Mouse (Mus musculus) testis, adult 2 months (tissue): ENCODE measurements around the gene C130073F10Rik.
"Not testable (repeated sequence)": the region's sequence is repeated elsewhere in the genome, so short reads cannot be mapped to it uniquely, and the experiment has no call there.

Experiments used
- CTCF ChIP-seq: fragments of 200-500 bp; IDR thresholded peaks from 2 replicates; pipeline ENCODE4 v1.5.1; 2012; ENCODE audit warnings: low read depth, mild to moderate bottlenecking, inconsistent platforms, low read length, moderate library complexity; ENCODE audit not compliant: control insufficient read depth, insufficient read depth, insufficient replicate concordance
- POLR2A ChIP-seq: fragments of 200-500 bp; IDR thresholded peaks from 2 replicates; pipeline ENCODE4 v1.6.1; 2012; ENCODE audit warnings: low read depth, mild to moderate bottlenecking, inconsistent platforms, low read length, moderate library complexity; ENCODE audit not compliant: control insufficient read depth

GRCm38 (mm10) chr4:101940107-101940506 lies 46.5 kb upstream of the C130073F10Rik start, which contains the start of gene Gm12794:
- not testable (repeated sequence) for TF ChIP-seq CTCF, POLR2A
